Mouse (Mus musculus): ENCODE measurements around the gene Kcnk5. TPM values are rescaled to one million over a fixed set of nuclear protein-coding genes. Genes with fewer than 3 reads are reported as not detected.

Kcnk5 gene
- polyA plus RNA-seq, 1 experiment from 2014 or later = 1.4 TPM

DNA sequence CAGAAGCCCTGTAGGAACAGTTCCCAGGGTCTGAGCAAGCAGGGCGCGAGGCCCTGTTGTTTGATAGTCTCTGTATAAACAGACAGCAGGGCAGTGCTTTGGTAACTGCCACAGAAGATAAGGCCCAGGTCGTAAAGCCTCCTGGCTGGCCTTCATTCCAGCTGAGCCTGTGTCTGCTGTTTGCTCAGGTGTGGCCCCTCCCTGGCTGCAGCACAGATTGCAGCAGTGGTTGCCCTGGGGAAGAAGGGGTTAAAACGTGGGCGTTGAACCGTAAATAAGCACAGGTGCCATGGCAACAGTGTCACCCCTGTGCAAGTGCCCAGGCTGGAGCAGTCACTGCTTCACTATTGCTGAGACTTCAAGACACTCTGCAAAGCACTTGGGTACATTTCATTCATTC, 26.8 kb upstream of the Kcnk5 start:
- no peaks in the 10 kb centered on the region for H3K4me1 ChIP-seq (ENCODE audit: control insufficient read depth, insufficient read depth, low read depth, low read length)
- 21% methylated on average over 6 of the region's 6 CpGs for WGBS
- no peak overlapping the region for H3K27ac ChIP-seq (ENCODE audit: low read depth, low read length)
- H3K27me3 ChIP-seq (replicated peaks; ENCODE audit: control insufficient read depth, insufficient read depth, low read length) = no peaks in the 10 kb centered on the region
- H3K9me3 ChIP-seq (ENCODE audit: control insufficient read depth, low read length) = no peaks in the 10 kb centered on the region
- H3K4me3 ChIP-seq (ENCODE audit: low read length) = no peak overlapping the region
- ATAC-seq = no peak
- H3K36me3 ChIP-seq (ENCODE audit: control insufficient read depth, insufficient read depth, low read length) = no peaks in the 10 kb centered on the region
- no peak overlapping the region for H3K9ac ChIP-seq (ENCODE audit: low read depth, low read length)
- H3K4me2 ChIP-seq (ENCODE audit: low read length) = no peak overlapping the region

DNA sequence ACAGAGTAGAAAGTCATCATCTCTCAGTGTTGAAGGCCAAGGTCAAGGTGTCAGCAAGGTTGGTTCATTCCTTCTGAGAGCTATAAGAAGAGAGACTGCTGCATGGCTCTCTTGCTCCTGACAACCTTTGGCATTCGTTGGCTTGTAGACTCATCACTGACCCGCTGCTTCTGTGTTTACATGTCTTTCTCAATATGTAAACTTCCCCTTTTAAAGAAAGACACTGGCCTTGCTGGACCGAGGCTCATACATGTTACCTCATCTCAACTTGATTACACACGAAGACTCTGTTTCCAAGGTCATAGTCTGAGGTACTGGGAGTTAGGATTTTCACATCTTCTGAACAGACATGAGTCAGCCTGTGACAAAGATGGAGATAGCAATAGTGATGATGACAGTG, 24.1 kb upstream of the Kcnk5 start:
- ATAC-seq = no peak
- no peaks in the 10 kb centered on the region for H3K9me3 ChIP-seq (ENCODE audit: control insufficient read depth, low read length)
- no peaks in the 10 kb centered on the region for H3K27me3 ChIP-seq (replicated peaks; ENCODE audit: control insufficient read depth, insufficient read depth, low read length)
- no peak overlapping the region for H3K27ac ChIP-seq (ENCODE audit: low read depth, low read length)
- no peaks in the 10 kb centered on the region for H3K36me3 ChIP-seq (ENCODE audit: control insufficient read depth, insufficient read depth, low read length)
- H3K4me2 ChIP-seq (ENCODE audit: low read length) = no peak overlapping the region
- 82% methylated on average over 4 of the region's 4 CpGs for WGBS
- H3K4me3 ChIP-seq (ENCODE audit: low read length) = no peak overlapping the region
- no peak overlapping the region for H3K9ac ChIP-seq (ENCODE audit: low read depth, low read length)
- no peaks in the 10 kb centered on the region for H3K4me1 ChIP-seq (ENCODE audit: control insufficient read depth, insufficient read depth, low read depth, low read length)

DNA sequence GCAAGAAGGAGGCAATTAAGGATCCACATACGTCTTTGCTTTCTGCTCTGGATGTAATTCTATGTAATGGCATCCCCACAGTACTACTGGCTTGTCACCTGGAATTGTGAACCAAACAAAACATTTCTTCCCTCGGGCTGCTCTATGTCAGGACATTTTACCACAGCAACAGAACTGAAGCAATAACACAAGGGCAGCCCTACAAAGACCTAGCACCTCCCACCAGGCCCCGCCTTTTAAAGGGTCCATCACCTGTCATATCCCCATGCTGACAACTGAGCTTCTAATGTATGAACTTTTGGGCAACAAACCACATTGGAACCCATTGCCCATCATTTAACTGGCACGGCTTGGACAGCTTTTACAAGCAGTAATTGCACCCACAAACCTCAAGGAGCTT, 21.7 kb upstream of the Kcnk5 start:
- 53% methylated on average over 4 of the region's 4 CpGs for WGBS
- no peak overlapping the region for H3K4me3 ChIP-seq (ENCODE audit: low read length)
- H3K4me1 ChIP-seq (ENCODE audit: control insufficient read depth, insufficient read depth, low read depth, low read length) = no peaks in the 10 kb centered on the region
- H3K9ac ChIP-seq (ENCODE audit: low read depth, low read length) = no peak overlapping the region
- no peaks in the 10 kb centered on the region for H3K27me3 ChIP-seq (replicated peaks; ENCODE audit: control insufficient read depth, insufficient read depth, low read length)
- no peaks in the 10 kb centered on the region for H3K36me3 ChIP-seq (ENCODE audit: control insufficient read depth, insufficient read depth, low read length)
- no peak overlapping the region for H3K27ac ChIP-seq (ENCODE audit: low read depth, low read length)
- H3K9me3 ChIP-seq (ENCODE audit: control insufficient read depth, low read length) = no peaks in the 10 kb centered on the region
- peak; percentile 60; the same call in 1 of the 2 replicates for ATAC-seq
- no peak overlapping the region for H3K4me2 ChIP-seq (ENCODE audit: low read length)

DNA sequence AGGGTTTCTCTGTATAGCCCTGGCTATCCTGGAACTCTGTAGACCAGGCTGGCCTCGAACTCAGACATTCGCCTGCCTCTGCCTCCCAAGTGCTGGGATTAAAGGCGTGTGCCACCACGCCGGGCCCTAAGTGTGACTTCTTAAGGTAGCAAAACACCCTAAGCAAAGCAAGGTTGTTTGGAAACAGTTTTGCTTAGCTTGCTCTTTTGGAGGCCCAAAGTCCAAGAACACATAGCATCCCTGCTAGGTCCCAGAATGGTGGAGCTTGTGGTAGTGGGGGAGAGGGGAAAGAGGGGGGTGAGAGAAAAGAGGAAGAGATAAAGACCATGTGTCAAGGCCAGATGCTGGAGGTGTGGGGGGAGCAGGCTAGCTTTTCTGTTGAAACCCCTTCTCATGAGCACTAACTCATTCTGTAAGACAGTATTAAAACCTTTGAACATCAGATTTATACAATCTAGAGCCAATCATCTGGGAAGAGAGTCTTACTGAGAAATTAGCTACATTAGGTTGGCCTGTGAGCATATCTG, 21.1 kb upstream of the Kcnk5 start:
- 93% methylated on average over 5 of the region's 5 CpGs for WGBS

DNA sequence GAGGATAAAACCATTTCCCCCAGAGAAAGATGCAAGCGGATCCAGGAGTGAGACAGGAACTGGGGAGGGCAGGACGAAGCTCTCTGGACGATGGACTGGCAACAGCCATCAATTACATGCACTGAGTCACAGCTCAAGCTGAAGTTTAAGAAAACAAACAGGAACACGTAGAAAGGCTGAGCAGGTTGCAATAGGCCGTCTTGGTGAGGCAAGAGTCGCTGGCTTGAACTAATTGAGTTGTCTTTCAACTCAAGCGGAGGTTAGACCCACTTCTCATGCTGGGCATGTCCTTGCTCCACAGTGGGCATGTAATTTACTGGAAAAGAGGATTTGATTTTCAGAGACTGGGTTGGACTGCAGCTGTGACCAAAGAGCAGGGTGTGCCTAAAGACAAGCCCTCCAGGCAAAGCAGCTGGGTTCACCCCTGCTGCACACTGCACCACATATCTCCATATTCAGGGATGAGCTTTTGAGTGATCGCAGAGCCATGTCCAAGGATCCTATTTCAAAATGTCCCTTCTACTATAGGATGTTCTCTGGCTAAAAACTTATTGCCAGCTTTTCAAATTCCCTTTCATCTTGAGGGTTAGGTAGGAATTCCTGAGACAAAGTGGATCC, 19.6 kb upstream of the Kcnk5 start:
- WGBS = 52% methylated on average over 8 of the region's 8 CpGs
- Histone ChIP-seq H3K4me1 (ENCODE audit: control insufficient read depth, insufficient read depth, low read depth, low read length) (no peaks in the 10 kb centered on the region), H3K4me2 (ENCODE audit: low read length) (no peak overlapping the region), H3K4me3 (ENCODE audit: low read length) (no peak overlapping the region), H3K9ac (ENCODE audit: low read depth, low read length) (no peak overlapping the region), H3K36me3 (ENCODE audit: control insufficient read depth, insufficient read depth, low read length) (no peaks in the 10 kb centered on the region), H3K27me3 (replicated peaks; ENCODE audit: control insufficient read depth, insufficient read depth, low read length) (no peaks in the 10 kb centered on the region), H3K9me3 (ENCODE audit: control insufficient read depth, low read length) (no peaks in the 10 kb centered on the region), H3K27ac (ENCODE audit: low read depth, low read length) (no peak overlapping the region)
- no peak for ATAC-seq

More for the DNA sequence above, 21.1 kb upstream of the Kcnk5 start:
- no peaks in the 10 kb centered on the region for H3K36me3 ChIP-seq (ENCODE audit: control insufficient read depth, insufficient read depth, low read length)
- no peak overlapping the region for H3K27ac ChIP-seq (ENCODE audit: low read depth, low read length)
- no peak overlapping the region for H3K9ac ChIP-seq (ENCODE audit: low read depth, low read length)
- no peaks in the 10 kb centered on the region for H3K27me3 ChIP-seq (replicated peaks; ENCODE audit: control insufficient read depth, insufficient read depth, low read length)
- no peaks in the 10 kb centered on the region for H3K9me3 ChIP-seq (ENCODE audit: control insufficient read depth, low read length)
- no peak overlapping the region for H3K4me2 ChIP-seq (ENCODE audit: low read length)
- no peak for ATAC-seq
- H3K4me1 ChIP-seq (ENCODE audit: control insufficient read depth, insufficient read depth, low read depth, low read length) = no peaks in the 10 kb centered on the region
- H3K4me3 ChIP-seq (ENCODE audit: low read length) = no peak overlapping the region

DNA sequence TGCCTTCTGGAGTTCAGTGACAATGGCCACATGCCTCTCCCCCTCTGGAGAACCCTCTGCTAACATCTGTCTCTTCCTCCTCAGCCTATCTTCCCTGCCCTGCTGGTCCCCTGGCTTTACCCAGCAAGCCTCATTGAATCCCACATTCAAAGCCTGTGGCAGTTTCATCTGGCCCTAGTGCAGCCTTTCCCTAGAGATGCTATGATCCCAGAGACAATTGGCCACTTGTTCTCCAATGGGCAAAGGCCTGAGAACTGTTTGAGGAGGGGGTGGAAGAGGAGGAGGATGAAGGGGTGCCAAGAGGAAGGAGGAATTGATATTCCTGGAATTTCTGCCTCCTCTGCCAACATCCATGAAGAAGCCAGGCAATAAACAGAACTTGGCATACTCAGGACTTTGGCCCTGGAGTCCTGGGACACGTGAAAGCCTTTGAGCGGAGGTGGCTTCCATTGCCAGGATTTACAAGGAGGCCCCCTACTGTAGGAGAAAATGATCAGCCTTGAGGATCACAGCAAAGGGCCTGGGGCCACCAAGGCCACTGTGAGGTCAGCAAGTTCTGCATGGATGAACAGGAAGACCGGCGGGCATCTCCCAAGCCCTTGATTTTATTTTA, 11.6 kb upstream of the Kcnk5 start:
- no peak overlapping the region for H3K27ac ChIP-seq (ENCODE audit: low read depth, low read length)
- peak; percentile 69 for ATAC-seq
- no peak overlapping the region for H3K4me2 ChIP-seq (ENCODE audit: low read length)
- H3K9ac ChIP-seq (ENCODE audit: low read depth, low read length) = no peak overlapping the region
- H3K27me3 ChIP-seq (replicated peaks; ENCODE audit: control insufficient read depth, insufficient read depth, low read length) = no peaks in the 10 kb centered on the region
- H3K4me1 ChIP-seq (ENCODE audit: control insufficient read depth, insufficient read depth, low read depth, low read length) = no peaks in the 10 kb centered on the region
- no peak overlapping the region for H3K4me3 ChIP-seq (ENCODE audit: low read length)
- H3K9me3 ChIP-seq (ENCODE audit: control insufficient read depth, low read length) = no peaks in the 10 kb centered on the region
- H3K36me3 ChIP-seq (ENCODE audit: control insufficient read depth, insufficient read depth, low read length) = no peaks in the 10 kb centered on the region
- 61% methylated on average over 4 of the region's 4 CpGs for WGBS

DNA sequence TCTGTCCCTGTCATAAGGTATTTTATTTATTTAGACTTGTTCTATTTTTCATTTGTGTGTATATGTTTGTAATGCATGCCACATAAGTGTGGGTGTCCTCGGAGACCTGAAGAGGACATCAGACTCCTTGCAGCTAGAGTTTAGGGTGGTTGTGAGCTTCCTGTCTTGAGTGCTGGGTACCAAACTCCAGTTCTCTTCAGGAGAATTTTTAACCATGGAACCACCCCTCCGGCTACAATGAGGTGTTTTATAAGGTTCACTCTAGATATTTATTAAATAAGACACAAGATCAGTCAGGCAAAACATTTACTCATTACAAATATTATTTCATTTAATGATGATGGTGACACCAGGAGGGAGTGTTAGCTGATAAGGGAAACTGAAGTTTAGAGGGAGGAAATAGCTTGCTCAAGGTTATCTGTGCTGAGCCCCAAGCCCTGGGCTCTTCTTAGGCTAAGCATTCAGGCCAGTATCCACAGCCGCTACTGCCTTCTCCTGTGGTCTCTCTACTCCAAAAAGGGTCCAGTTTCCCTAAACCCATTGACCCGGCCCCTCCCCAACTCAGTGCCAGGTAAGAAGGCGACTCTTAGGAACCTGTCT, 9.6 kb upstream of the Kcnk5 start:
- no peak overlapping the region for H3K4me2 ChIP-seq (ENCODE audit: low read length)
- no peak overlapping the region for H3K4me3 ChIP-seq (ENCODE audit: low read length)
- ATAC-seq = no peak
- no peak overlapping the region for H3K9ac ChIP-seq (ENCODE audit: low read depth, low read length)
- H3K27me3 ChIP-seq (replicated peaks; ENCODE audit: control insufficient read depth, insufficient read depth, low read length) = no peaks in the 10 kb centered on the region
- no peaks in the 10 kb centered on the region for H3K36me3 ChIP-seq (ENCODE audit: control insufficient read depth, insufficient read depth, low read length)
- no peak overlapping the region for H3K27ac ChIP-seq (ENCODE audit: low read depth, low read length)
- no peaks in the 10 kb centered on the region for H3K4me1 ChIP-seq (ENCODE audit: control insufficient read depth, insufficient read depth, low read depth, low read length)
- WGBS = 93% methylated on average over 5 of the region's 5 CpGs
- H3K9me3 ChIP-seq (ENCODE audit: control insufficient read depth, low read length) = no peaks in the 10 kb centered on the region

DNA sequence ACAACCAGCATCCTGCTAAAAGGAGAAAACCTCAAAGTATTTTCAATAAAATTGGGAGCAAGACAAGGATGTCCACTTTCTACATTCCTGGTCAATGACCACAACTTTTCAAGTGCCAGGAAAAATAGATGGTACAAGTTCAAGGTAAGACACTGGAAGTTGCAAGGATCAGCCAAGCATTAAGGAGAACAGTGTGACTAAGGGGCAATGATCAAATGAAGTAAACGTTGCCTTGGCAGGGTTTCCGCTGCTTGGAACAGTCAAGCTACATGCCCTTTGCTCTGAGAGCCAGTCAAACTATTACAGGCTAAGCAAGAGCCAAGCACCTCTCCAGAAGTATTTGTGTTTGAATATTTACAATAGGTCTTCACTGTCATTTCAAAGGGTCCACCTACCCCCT, 8.1 kb upstream of the Kcnk5 start:
- no peaks in the 10 kb centered on the region for H3K4me1 ChIP-seq (ENCODE audit: control insufficient read depth, insufficient read depth, low read depth, low read length)
- H3K36me3 ChIP-seq (ENCODE audit: control insufficient read depth, insufficient read depth, low read length) = no peaks in the 10 kb centered on the region
- H3K27me3 ChIP-seq (replicated peaks; ENCODE audit: control insufficient read depth, insufficient read depth, low read length) = no peaks in the 10 kb centered on the region
- no peaks in the 10 kb centered on the region for H3K9me3 ChIP-seq (ENCODE audit: control insufficient read depth, low read length)
- no peak overlapping the region for H3K4me2 ChIP-seq (ENCODE audit: low read length)
- WGBS = 90% methylated on average over 2 of the region's 2 CpGs
- H3K27ac ChIP-seq (ENCODE audit: low read depth, low read length) = no peak overlapping the region
- no peak overlapping the region for H3K4me3 ChIP-seq (ENCODE audit: low read length)
- no peak for ATAC-seq
- no peak overlapping the region for H3K9ac ChIP-seq (ENCODE audit: low read depth, low read length)

DNA sequence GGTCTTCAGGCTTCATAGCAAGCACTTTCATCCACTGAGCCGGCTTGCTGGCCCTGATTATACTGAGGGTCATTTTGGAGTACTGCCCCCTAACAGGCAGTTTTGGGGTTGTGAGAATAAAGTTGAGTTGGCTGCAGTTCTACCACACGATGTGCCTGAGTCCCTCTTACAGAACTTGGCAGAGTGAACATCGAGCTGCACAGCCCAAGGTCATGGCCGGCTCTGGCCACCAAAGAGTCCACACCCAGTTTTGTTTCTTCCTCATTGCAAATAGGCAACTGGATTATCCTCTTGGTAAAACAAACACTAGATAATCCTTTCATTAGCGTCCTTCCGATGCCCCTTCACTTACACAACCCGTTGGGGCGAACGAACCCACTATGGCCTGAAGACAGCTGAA, 3.8 kb upstream of the Kcnk5 start:
- Histone ChIP-seq H3K4me1 (ENCODE audit: control insufficient read depth, insufficient read depth, low read depth, low read length) (peaks cover 8% of the 10 kb centered on the region), H3K4me3 (ENCODE audit: low read length) (no peak overlapping the region), H3K9me3 (ENCODE audit: control insufficient read depth, low read length) (no peaks in the 10 kb centered on the region), H3K9ac (ENCODE audit: low read depth, low read length) (no peak overlapping the region), H3K27ac (ENCODE audit: low read depth, low read length) (no peak overlapping the region), H3K36me3 (ENCODE audit: control insufficient read depth, insufficient read depth, low read length) (no peaks in the 10 kb centered on the region), H3K27me3 (replicated peaks; ENCODE audit: control insufficient read depth, insufficient read depth, low read length) (no peaks in the 10 kb centered on the region; the same call in 1 of the 2 replicates), H3K4me2 (ENCODE audit: low read length) (no peak overlapping the region)
- 89% methylated on average over 9 of the region's 9 CpGs for WGBS
- ATAC-seq = no peak
